Mouse (Mus musculus) CD4-positive, CD25-positive, alpha-beta regulatory T cell, adult 4 months (primary cell): ENCODE data around the gene Cd1d1. TPM values are rescaled to one million over a fixed set of nuclear protein-coding genes. Genes with fewer than 3 reads are reported as not detected.
"Not testable (repeated sequence)": the region's sequence is repeated elsewhere in the genome, so short reads cannot be mapped to it uniquely, and the experiment has no call there.

Experiments used
- ATAC-seq: one replicate; pipeline ENCODE4 v1.8.0; 2017
- polyA plus RNA-seq, 2 experiments: library from polyadenylated mRNA; unstranded; fragments of 100-300 nt; shearing (Covaris generic); gene quantifications; one replicate each; pipeline ENCODE4 v1.2.1; 2017

The Cd1d1 gene
- polyA plus RNA-seq: 100 to 1,000 TPM; 133 to 178 TPM

- ATAC-seq: no peak
Observed at GRCm38 (mm10) chr3:86999415-86999740, at the start of gene Cd1d1. TSS of gene Cd1d1 (minus strand) at chr3:86999441.

GRCm38 (mm10) chr3:87047801-87048200, 48.6 kb upstream of the Cd1d1 start:
- ATAC-seq: no peak

GRCm38 (mm10) chr3:87041733-87042132, 42.5 kb upstream of the Cd1d1 start:
- no peak for ATAC-seq

GRCm38 (mm10) chr3:87038500-87038899, 39.3 kb upstream of the Cd1d1 start:
- no peak for ATAC-seq

- no peak for ATAC-seq
Observed at GRCm38 (mm10) chr3:87034061-87034460, 34.8 kb upstream of the Cd1d1 start.

GRCm38 (mm10) chr3:87033357-87033756, 34.1 kb upstream of the Cd1d1 start:
- ATAC-seq: no peak

- ATAC-seq: peak; percentile 61
Observed at GRCm38 (mm10) chr3:87030855-87031254, 31.6 kb upstream of the Cd1d1 start.

GRCm38 (mm10) chr3:87017707-87018106, 18.5 kb upstream of the Cd1d1 start:
- no peak for ATAC-seq

GRCm38 (mm10) chr3:87017001-87017400, 17.8 kb upstream of the Cd1d1 start:
- no peak for ATAC-seq

- ATAC-seq: no peak
Observed at GRCm38 (mm10) chr3:87015931-87016330, 16.7 kb upstream of the Cd1d1 start.

GRCm38 (mm10) chr3:87012406-87012805, 13.2 kb upstream of the Cd1d1 start:
- not testable (repeated sequence) for ATAC-seq

GRCm38 (mm10) chr3:87008281-87008680, 9.0 kb upstream of the Cd1d1 start:
- not testable (repeated sequence) for ATAC-seq

- no peak for ATAC-seq
Observed at GRCm38 (mm10) chr3:87000676-87001075, 1.4 kb upstream of the Cd1d1 start.

- no peak for ATAC-seq
Observed at GRCm38 (mm10) chr3:87000051-87000450, 810 bp upstream of the Cd1d1 start.

GRCm38 (mm10) chr3:86998433-86999414, 517 bp downstream of the Cd1d1 start:
- peak; percentile 89 for ATAC-seq

GRCm38 (mm10) chr3:86996111-86996510, 3.1 kb downstream of the Cd1d1 start:
- ATAC-seq: no peak

- no peak for ATAC-seq
Observed at GRCm38 (mm10) chr3:86995381-86995780, 3.9 kb downstream of the Cd1d1 start.

GRCm38 (mm10) chr3:86986969-86987368, 12.3 kb downstream of the Cd1d1 start:
- ATAC-seq: peak; percentile 26

GRCm38 (mm10) chr3:86986490-86986889, 12.8 kb downstream of the Cd1d1 start:
- ATAC-seq: peak; percentile 94

- ATAC-seq: no peak
Observed at GRCm38 (mm10) chr3:86983382-86983781, 15.9 kb downstream of the Cd1d1 start.

GRCm38 (mm10) chr3:86976546-86976945, 22.7 kb downstream of the Cd1d1 start:
- ATAC-seq: peak; percentile 92

GRCm38 (mm10) chr3:86975150-86975549, 24.1 kb downstream of the Cd1d1 start:
- no peak for ATAC-seq

GRCm38 (mm10) chr3:86962665-86963435, 36.4 kb downstream of the Cd1d1 start:
- ATAC-seq: no peak

- ATAC-seq: peak; percentile 79
Observed at GRCm38 (mm10) chr3:86961395-86961669, 37.9 kb downstream of the Cd1d1 start.
